Mouse (Mus musculus) embryo, embryonic 9.5 days (tissue): ENCODE measurements around the gene Kcnip4.

Experiments
- DNase-seq: peaks from one replicate; pipeline ENCODE4 v3.0.0-alpha.2; 2017; ENCODE audit errors: extremely low spot score

The Kcnip4 gene

GRCm38 (mm10) chr5:48583431-48583830 lies 941.3 kb downstream of the Kcnip4 start:
- DNase-seq = no peak

GRCm38 (mm10) chr5:48563996-48564587 lies 960.6 kb downstream of the Kcnip4 start:
- no peak for DNase-seq

- no peak for DNase-seq
Observed at GRCm38 (mm10) chr5:48551753-48552152, 973.0 kb downstream of the Kcnip4 start.

GRCm38 (mm10) chr5:48545825-48546224 lies 978.9 kb downstream of the Kcnip4 start:
- no peak for DNase-seq

- no peak for DNase-seq
Observed at GRCm38 (mm10) chr5:48544784-48545734, 979.6 kb downstream of the Kcnip4 start.

- DNase-seq = no peak
Observed at GRCm38 (mm10) chr5:48518035-48518434, 1006.7 kb downstream of the Kcnip4 start.

GRCm38 (mm10) chr5:48513354-48513753 lies 1011.4 kb downstream of the Kcnip4 start:
- peak; percentile 10 for DNase-seq

- DNase-seq = no peak
Observed at GRCm38 (mm10) chr5:48511357-48511756, 1013.4 kb downstream of the Kcnip4 start.

GRCm38 (mm10) chr5:48510241-48510640 lies 1014.5 kb downstream of the Kcnip4 start:
- DNase-seq = no peak

- no peak for DNase-seq
Observed at GRCm38 (mm10) chr5:48509194-48509930, 1015.3 kb downstream of the Kcnip4 start.

- DNase-seq = no peak
Observed at GRCm38 (mm10) chr5:48503094-48503493, 1021.6 kb downstream of the Kcnip4 start.

- no peak for DNase-seq
Observed at GRCm38 (mm10) chr5:48502442-48502841, 1022.3 kb downstream of the Kcnip4 start.

- DNase-seq = no peak
Observed at GRCm38 (mm10) chr5:48500204-48500603, 1024.5 kb downstream of the Kcnip4 start.

GRCm38 (mm10) chr5:48490864-48491477 lies 1033.7 kb downstream of the Kcnip4 start:
- no peak for DNase-seq

- DNase-seq = peak; percentile 14
Observed at GRCm38 (mm10) chr5:48489549-48490288, 1035.0 kb downstream of the Kcnip4 start.

- DNase-seq = no peak
Observed at GRCm38 (mm10) chr5:48483112-48483511, 1041.6 kb downstream of the Kcnip4 start.

GRCm38 (mm10) chr5:48460221-48460620 lies 1064.5 kb downstream of the Kcnip4 start:
- no peak for DNase-seq

GRCm38 (mm10) chr5:48448888-48449287 lies 1075.8 kb downstream of the Kcnip4 start:
- no peak for DNase-seq

- DNase-seq = peak; percentile 34
Observed at GRCm38 (mm10) chr5:48430459-48430858, 1094.2 kb downstream of the Kcnip4 start.

GRCm38 (mm10) chr5:48421957-48422356 lies 1102.8 kb downstream of the Kcnip4 start:
- no peak for DNase-seq

GRCm38 (mm10) chr5:48419741-48420140 lies 1105.0 kb downstream of the Kcnip4 start:
- no peak for DNase-seq
